Mouse (Mus musculus) myocyte (in vitro differentiated cells): ENCODE measurements around the gene Samd8.

Experiments
- CEBPB ChIP-seq: IDR thresholded peaks from 2 replicates; pipeline ENCODE4 v1.6.1; 2011; ENCODE audit warnings: mild to moderate bottlenecking, moderate library complexity; ENCODE audit not compliant: poor library complexity, insufficient read depth, severe bottlenecking
- MAX ChIP-seq: IDR thresholded peaks from one replicate; pipeline ENCODE4 v1.6.1; 2011; ENCODE audit warnings: low read depth, mild to moderate bottlenecking, control low read depth
- MYOG ChIP-seq, 3 experiments: IDR thresholded peaks; one replicate each; pipeline ENCODE4 v1.6.1; 2011; ENCODE audit warnings: control low read depth in 2 of 3, low read depth in 2 of 3, mild to moderate bottlenecking in 2 of 3; ENCODE audit not compliant: insufficient read length in 2 of 3, control insufficient read depth in 1 of 3, insufficient read depth in 1 of 3
- POLR2A ChIP-seq: IDR thresholded peaks from one replicate; pipeline ENCODE4 v1.6.1; 2011; ENCODE audit warnings: low read depth, mild to moderate bottlenecking, control low read depth, moderate library complexity; ENCODE audit not compliant: insufficient read length
- POLR2AphosphoS2 ChIP-seq: IDR thresholded peaks from one replicate; pipeline ENCODE4 v1.6.1; 2011; ENCODE audit warnings: low read depth, control low read depth; ENCODE audit not compliant: insufficient read length
- TCF12 ChIP-seq: IDR thresholded peaks from one replicate; pipeline ENCODE4 v1.6.1; 2011; ENCODE audit warnings: mild to moderate bottlenecking, control low read depth; ENCODE audit not compliant: poor library complexity, insufficient read depth, severe bottlenecking
- USF1 ChIP-seq: IDR thresholded peaks from one replicate; pipeline ENCODE4 v1.6.1; 2011; ENCODE audit warnings: low read depth, mild to moderate bottlenecking, control low read depth, moderate library complexity

DNA sequence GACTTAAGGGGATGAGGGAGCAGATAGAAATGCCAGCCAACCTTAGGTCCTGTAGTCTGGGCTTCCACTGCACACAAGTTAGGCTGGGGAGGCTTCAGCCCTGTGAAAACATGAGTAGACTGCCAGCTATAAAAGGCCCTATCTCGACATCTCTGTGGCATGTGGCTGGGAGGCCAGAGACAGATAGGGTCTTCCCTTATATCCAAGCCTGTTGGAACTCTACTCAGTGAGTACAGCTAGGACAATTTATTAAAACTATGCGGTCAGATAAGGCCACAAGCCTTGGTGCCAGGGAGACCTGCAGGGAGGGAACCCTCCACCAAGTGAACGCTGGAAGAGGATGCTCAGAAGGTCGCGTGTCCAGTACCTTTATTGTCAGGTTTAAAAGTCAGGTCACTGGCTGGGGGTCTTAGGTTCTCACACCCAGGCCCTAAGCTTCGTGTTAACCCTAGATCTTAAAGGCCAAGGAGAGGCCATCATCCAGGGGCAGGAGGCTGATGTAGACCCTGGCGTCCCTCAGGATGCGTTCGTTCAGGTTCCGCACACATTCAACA, 96.6 kb downstream of the Samd8 start:
- TF ChIP-seq POLR2A (no peak), TCF12 (no peak), USF1 (no peak), MAX (no peak), MYOG (IDR thresholded peaks at IDR 0.05; ENCODE audit: control insufficient read depth in 1 of 3, insufficient read depth in 1 of 3, insufficient read length in 2 of 3, low read depth in 2 of 3) (no peak), POLR2AphosphoS2 (no peak), CEBPB (no peak)
